Comparison of ENCODE assay signal across 10 mouse cellular contexts in the genomic region with DNA sequence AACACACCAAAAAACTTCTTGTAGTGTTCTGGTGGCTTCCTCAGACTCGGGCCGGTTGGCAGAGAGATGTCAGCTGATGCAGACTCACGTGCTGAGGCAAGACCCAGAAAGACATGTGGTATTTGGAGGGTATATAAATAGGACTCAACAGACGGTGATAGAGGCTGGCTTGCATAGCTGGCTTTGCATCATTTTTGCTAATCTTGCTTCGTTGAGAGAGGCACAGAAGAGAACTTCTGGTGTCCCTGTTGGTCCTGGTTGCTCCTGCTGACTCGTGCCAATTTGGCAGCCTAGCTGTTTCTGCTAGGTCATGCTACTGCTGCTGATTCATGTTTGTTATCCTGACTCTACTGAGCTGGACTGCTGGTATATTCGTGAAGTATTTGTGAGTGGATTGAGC. TPM values are rescaled to one million over a fixed set of nuclear protein-coding genes. Genes with fewer than 3 reads are reported as not detected.
DNase-seq lines count a peak whose midpoint lies in the region; ATAC-seq lines count a peak whose summit lies in the region.
"Had no signal": no experiment of that assay in that cellular context is flagged by ENCODE, and none has a peak within 500 bp of the region (broad histone marks: within the 10 kb centered on the region; RNA-seq: fewer than 3 reads in every experiment).

No protein-coding gene starts in this region.

- peaks cover 30% of the 10 kb centered on the region for H3K36me3 ChIP-seq in heart, embryonic 16.5 days (ENCODE audit: control insufficient read depth, insufficient read depth)

- DNase-seq in layer of hippocampus, adult 18-20 months (ENCODE audit: low spot score in 2 of 2) = peak; percentile 47 to 67
- no peak for DNase-seq in layer of hippocampus, adult 9-10 months (ENCODE audit: low spot score)
- DNase-seq in cerebellum, adult 11 months = peak; percentile 59
- DNase-seq in right cerebral cortex, postnatal 14 days = peak; percentile 18
- no peak for DNase-seq in spleen, postnatal 10 days (ENCODE audit: low spot score in 2 of 2)
- DNase-seq in urinary bladder, postnatal 25 days (ENCODE audit: low spot score) = no peak
- no peak for DNase-seq in kidney, adult 18-20 months

- H3K9me3 ChIP-seq in heart, embryonic 16.5 days (replicated peaks; ENCODE audit: control insufficient read depth, low read length) = no peaks in the 10 kb centered on the region
- H3K9me3 ChIP-seq: midbrain, embryonic 12.5 days had no signal

- 46% methylated on average over 7 of the region's 7 CpGs for WGBS in heart, embryonic 16.5 days

- H3K27me3 ChIP-seq in heart, embryonic 16.5 days (ENCODE audit: control insufficient read depth, insufficient read depth, low read length) = no peaks in the 10 kb centered on the region
- H3K27me3 ChIP-seq: midbrain, embryonic 12.5 days had no signal

- H3K9ac ChIP-seq in heart, embryonic 16.5 days (ENCODE audit: low read length) = no peak overlapping the region
- H3K9ac ChIP-seq: midbrain, embryonic 12.5 days had no signal

- H3K27ac ChIP-seq in heart, embryonic 16.5 days (ENCODE audit: low read length) = peak overlapping the region; percentile 50
- H3K27ac ChIP-seq: kidney, postnatal 0 days; midbrain, embryonic 12.5 days had no signal

- H3K4me3 ChIP-seq in heart, embryonic 16.5 days (ENCODE audit: low read length) = no peak overlapping the region
- H3K4me3 ChIP-seq: midbrain, embryonic 12.5 days had no signal

- ATAC-seq in heart, embryonic 16.5 days (replicated peaks; ENCODE audit: extremely low read depth, insufficient read depth, low FRiP score) = 0 out of 2 replicates have a peak, but pooled peaks have one; percentile 63

- peaks cover 6% of the 10 kb centered on the region; the same call in 1 of the 2 replicates for H3K4me1 ChIP-seq in heart, embryonic 16.5 days (ENCODE audit: control insufficient read depth, insufficient read depth, low read length)
- H3K4me1 ChIP-seq: midbrain, embryonic 12.5 days had no signal

- H3K4me2 ChIP-seq in heart, embryonic 16.5 days (ENCODE audit: low read depth, low read length) = no peak overlapping the region
- H3K4me2 ChIP-seq: midbrain, embryonic 12.5 days had no signal

RNA-seq across cellular contexts. Expression of a gene that starts 9.4 kb away (rescaled TPM):
- total RNA-seq in layer of hippocampus, adult 18-20 months (2021) = 100 to 1,000 TPM in 1 of 2 experiments, 10 to 100 TPM in 1; 86.9 to 100 TPM
- polyA plus RNA-seq in heart, embryonic 16.5 days (2015; fragmentation: Nextera tagmentation; extraction: Ambion mirVana) = 36.4 and 39.6 TPM in 2 replicates

RNA-seq across cellular contexts. Expression of a gene that starts 28.2 kb away (rescaled TPM):
- 1 to 10 TPM; 1.5 to 2.5 TPM for total RNA-seq in layer of hippocampus, adult 18-20 months (2021)
- 4.3 and 5.5 TPM in 2 replicates for polyA plus RNA-seq in heart, embryonic 16.5 days (2015; fragmentation: Nextera tagmentation; extraction: Ambion mirVana)

RNA-seq across cellular contexts. Expression of a gene that starts 36.1 kb away (rescaled TPM):
- total RNA-seq in layer of hippocampus, adult 18-20 months (2021) = 10 to 100 TPM; 68.5 to 76.3 TPM
- 32.3 and 35.9 TPM in 2 replicates for polyA plus RNA-seq in heart, embryonic 16.5 days (2015; fragmentation: Nextera tagmentation; extraction: Ambion mirVana)

Comparison
In these comparisons a context has a peak if more than half of its experiments do, and no peak if none do; other contexts are left out.
1. DNase-seq: peak in layer of hippocampus, adult 18-20 months (2 of 2), cerebellum, adult 11 months (single experiment) and right cerebral cortex, postnatal 14 days (single experiment); none in layer of hippocampus, adult 9-10 months (single experiment), spleen, postnatal 10 days (0 of 2), urinary bladder, postnatal 25 days (single experiment) and kidney, adult 18-20 months (single experiment).